Mouse (Mus musculus): ENCODE results near the gene Rptor.

DNA sequence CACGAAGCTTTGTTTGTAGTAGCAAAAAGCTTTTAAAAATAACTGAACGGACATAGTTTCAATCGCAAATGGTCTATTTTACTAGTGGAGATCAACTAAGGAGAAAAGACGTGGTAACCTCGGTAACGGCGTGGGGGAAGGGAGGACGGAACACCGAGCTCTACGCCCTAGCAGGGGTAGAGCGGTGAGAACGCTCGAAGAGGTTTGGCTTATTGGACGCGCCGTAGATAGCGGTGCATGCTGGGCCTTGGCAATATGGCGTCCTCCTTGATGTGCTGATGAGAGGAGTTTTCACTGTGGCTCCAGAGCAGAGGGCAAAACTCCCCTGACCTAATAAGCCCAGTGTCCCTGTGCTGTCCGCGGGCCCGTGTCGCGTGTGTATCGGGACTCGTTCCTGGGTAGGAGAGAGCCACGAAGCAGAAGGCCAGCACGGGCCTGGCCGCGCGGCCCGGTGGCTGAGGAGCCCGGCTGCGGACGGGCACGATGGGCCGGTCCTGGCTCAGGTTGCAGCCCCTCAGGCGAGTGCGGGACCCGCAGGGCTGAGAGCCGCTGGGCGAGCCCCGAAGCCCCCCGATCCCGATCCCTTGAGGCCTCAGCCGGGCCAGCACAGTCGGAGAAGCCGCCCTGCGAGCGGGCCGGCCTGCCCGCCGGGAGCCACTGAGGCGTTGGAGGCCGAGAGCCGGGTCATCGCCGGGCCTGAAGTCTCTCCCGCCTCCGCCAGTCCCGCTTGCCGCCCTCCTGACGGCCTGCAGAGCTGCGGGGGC is at the start of gene Rptor:
- TF ChIP-seq CTCF (IDR thresholded peaks at IDR 0.05; ENCODE audit: low read depth, low read length) (no peak), POLR2A (IDR thresholded peaks at IDR 0.05; ENCODE audit: extremely low read depth, insufficient read depth, low read length) (no peak)

All from liver, adult 2 months (tissue).